Mouse (Mus musculus) heart, embryonic 12.5 days (tissue): ENCODE measurements at regions not wholly inside any gene's neighbourhood (a gene's known extent, or its start where the extent isn't known, plus 50 kb on each side); places are given as distances from the start of the nearest gene placed in this dataset.

Experiments used
- ATAC-seq: fragments of 200-750 bp; cut with Nextera tagmentation; 2 replicates; pipeline ENCODE4 v1.8.0; 2017; ENCODE audit warnings: moderate TSS enrichment, moderate library complexity; ENCODE audit not compliant: insufficient number of reproducible peaks, low FRiP score
- H3K27ac ChIP-seq: fragments of 300-500 bp; sonication (generic); 2 replicates; pipeline ENCODE4 v1.5.1; 2016; ENCODE audit warnings: mild to moderate bottlenecking, moderate library complexity; ENCODE audit not compliant: poor library complexity, severe bottlenecking
- H3K27me3 ChIP-seq: fragments of 300-500 bp; sonication (generic); replicated peaks from 2 replicates; pipeline ENCODE4 v1.6.1; 2016; ENCODE audit warnings: mild to moderate bottlenecking, moderate library complexity
- H3K36me3 ChIP-seq: fragments of 300-500 bp; sonication (generic); 2 replicates; pipeline ENCODE4 v1.6.1; 2016; ENCODE audit warnings: mild to moderate bottlenecking, moderate library complexity
- H3K4me1 ChIP-seq: fragments of 300-500 bp; sonication (generic); replicated peaks from 2 replicates; pipeline ENCODE4 v1.6.1; 2016; ENCODE audit warnings: mild to moderate bottlenecking
- H3K4me2 ChIP-seq: fragments of 300-500 bp; sonication (generic); 2 replicates; pipeline ENCODE4 v1.6.1; 2016; ENCODE audit warnings: mild to moderate bottlenecking, moderate library complexity
- H3K4me3 ChIP-seq: fragments of 300-500 bp; sonication (generic); 2 replicates; pipeline ENCODE4 v1.5.1; 2016; ENCODE audit warnings: mild to moderate bottlenecking
- H3K9ac ChIP-seq: fragments of 300-500 bp; sonication (generic); 2 replicates; pipeline ENCODE4 v1.6.1; 2016; ENCODE audit warnings: mild to moderate bottlenecking, moderate library complexity
- H3K9me3 ChIP-seq: fragments of 300-500 bp; sonication (generic); replicated peaks from 2 replicates; pipeline ENCODE4 v1.6.1; 2016; ENCODE audit warnings: mild to moderate bottlenecking, moderate library complexity
- WGBS: fragments of 180-500 bp; shearing (Covaris S2); methylation state at CpG from one replicate; pipeline ENCODE4 v1.1.7; 2016; 5-methylcytosine and 5-hydroxymethylcytosine counted together

GRCm38 (mm10) chr13:52151777-52152176 lies 305.3 kb downstream of the Gadd45g start:
- H3K9ac ChIP-seq: no peak overlapping the region
- 73% methylated on average over 11 of the region's 11 CpGs for WGBS
- 0 out of 2 replicates have a peak, but pooled peaks have one; percentile 22 for ATAC-seq
- H3K9me3 ChIP-seq: 0 out of 2 replicates have a peak, but pooled peaks cover 2% of the 10 kb centered on the region
- H3K4me1 ChIP-seq: peaks cover 19% of the 10 kb centered on the region
- no peaks in the 10 kb centered on the region for H3K36me3 ChIP-seq
- H3K4me3 ChIP-seq: no peak overlapping the region
- no peak overlapping the region for H3K27ac ChIP-seq
- no peaks in the 10 kb centered on the region for H3K27me3 ChIP-seq
- no peak overlapping the region for H3K4me2 ChIP-seq

- H3K27ac ChIP-seq: no peak overlapping the region
- ATAC-seq: no peak
- H3K9me3 ChIP-seq: 0 out of 2 replicates have a peak, but pooled peaks cover 2% of the 10 kb centered on the region
- no peak overlapping the region for H3K4me3 ChIP-seq
- no peaks in the 10 kb centered on the region for H3K27me3 ChIP-seq
- WGBS: 43% methylated on average over 4 of the region's 4 CpGs
- H3K36me3 ChIP-seq: no peaks in the 10 kb centered on the region
- H3K9ac ChIP-seq: no peak overlapping the region
- no peak overlapping the region for H3K4me2 ChIP-seq
- peaks cover 19% of the 10 kb centered on the region for H3K4me1 ChIP-seq
These were observed 305.7 kb downstream of the Gadd45g start for GRCm38 (mm10) chr13:52152221-52152620.

- Histone ChIP-seq H3K4me2 (no peak overlapping the region), H3K27me3 (no peaks in the 10 kb centered on the region), H3K36me3 (no peaks in the 10 kb centered on the region), H3K9me3 (0 out of 2 replicates have a peak, but pooled peaks cover 2% of the 10 kb centered on the region), H3K4me3 (no peak overlapping the region), H3K27ac (no peak overlapping the region), H3K4me1 (peaks cover 19% of the 10 kb centered on the region), H3K9ac (no peak overlapping the region)
- 75% methylated on average over 4 of the region's 4 CpGs for WGBS
- no peak for ATAC-seq
These were observed 306.6 kb downstream of the Gadd45g start for GRCm38 (mm10) chr13:52153030-52153429.

- H3K36me3 ChIP-seq: no peaks in the 10 kb centered on the region
- H3K4me1 ChIP-seq: peaks cover 19% of the 10 kb centered on the region
- no peak for ATAC-seq
- H3K27me3 ChIP-seq: no peaks in the 10 kb centered on the region
- WGBS: 43% methylated on average over 4 of the region's 4 CpGs
- no peak overlapping the region for H3K4me3 ChIP-seq
- no peak overlapping the region for H3K27ac ChIP-seq
- no peak overlapping the region for H3K4me2 ChIP-seq
- H3K9ac ChIP-seq: no peak overlapping the region
- H3K9me3 ChIP-seq: 0 out of 2 replicates have a peak, but pooled peaks cover 2% of the 10 kb centered on the region
These were observed 307.1 kb downstream of the Gadd45g start for GRCm38 (mm10) chr13:52153576-52153975.

- ATAC-seq: no peak
- no peak overlapping the region for H3K9ac ChIP-seq
- H3K9me3 ChIP-seq: 0 out of 2 replicates have a peak, but pooled peaks cover 2% of the 10 kb centered on the region
- 75% methylated on average over 5 of the region's 5 CpGs for WGBS
- H3K36me3 ChIP-seq: no peaks in the 10 kb centered on the region
- H3K4me1 ChIP-seq: peaks cover 19% of the 10 kb centered on the region
- no peak overlapping the region for H3K27ac ChIP-seq
- no peak overlapping the region for H3K4me3 ChIP-seq
- H3K27me3 ChIP-seq: no peaks in the 10 kb centered on the region
- H3K4me2 ChIP-seq: no peak overlapping the region
These were observed 307.8 kb downstream of the Gadd45g start for GRCm38 (mm10) chr13:52154111-52154843.

GRCm38 (mm10) chr13:52154844-52155587 lies 308.5 kb downstream of the Gadd45g start:
- ATAC-seq: no peak
- Histone ChIP-seq H3K9ac (no peak overlapping the region), H3K4me3 (no peak overlapping the region), H3K27me3 (no peaks in the 10 kb centered on the region), H3K4me1 (peaks cover 19% of the 10 kb centered on the region), H3K27ac (no peak overlapping the region), H3K36me3 (no peaks in the 10 kb centered on the region), H3K4me2 (no peak overlapping the region), H3K9me3 (0 out of 2 replicates have a peak, but pooled peaks cover 2% of the 10 kb centered on the region)
- WGBS: 75% methylated on average over 14 of the region's 14 CpGs

GRCm38 (mm10) chr13:52155588-52156086 lies 309.2 kb downstream of the Gadd45g start:
- ATAC-seq: no peak
- WGBS: 57% methylated on average over 8 of the region's 8 CpGs
- Histone ChIP-seq H3K27ac (no peak overlapping the region), H3K9ac (no peak overlapping the region), H3K4me2 (no peak overlapping the region), H3K4me1 (peaks cover 19% of the 10 kb centered on the region), H3K36me3 (no peaks in the 10 kb centered on the region), H3K4me3 (no peak overlapping the region), H3K27me3 (no peaks in the 10 kb centered on the region), H3K9me3 (no peaks in the 10 kb centered on the region)

- no peaks in the 10 kb centered on the region for H3K36me3 ChIP-seq
- WGBS: 87% methylated on average over 7 of the region's 7 CpGs
- no peak overlapping the region for H3K27ac ChIP-seq
- no peaks in the 10 kb centered on the region for H3K27me3 ChIP-seq
- no peak overlapping the region for H3K4me2 ChIP-seq
- H3K9me3 ChIP-seq: no peaks in the 10 kb centered on the region
- no peaks in the 10 kb centered on the region for H3K4me1 ChIP-seq
- ATAC-seq: no peak
- no peak overlapping the region for H3K4me3 ChIP-seq
- H3K9ac ChIP-seq: no peak overlapping the region
These were observed 316.2 kb downstream of the Gadd45g start for GRCm38 (mm10) chr13:52162676-52163075.

GRCm38 (mm10) chr13:52165531-52165930 lies 319.1 kb downstream of the Gadd45g start:
- H3K9me3 ChIP-seq: no peaks in the 10 kb centered on the region
- no peaks in the 10 kb centered on the region for H3K4me1 ChIP-seq
- no peak overlapping the region for H3K4me2 ChIP-seq
- H3K36me3 ChIP-seq: no peaks in the 10 kb centered on the region
- no peaks in the 10 kb centered on the region for H3K27me3 ChIP-seq
- WGBS: 86% methylated on average over 1 of the region's 1 CpGs
- no peak overlapping the region for H3K4me3 ChIP-seq
- ATAC-seq: no peak
- no peak overlapping the region for H3K9ac ChIP-seq
- H3K27ac ChIP-seq: no peak overlapping the region

GRCm38 (mm10) chr13:52167968-52168367 lies 321.5 kb downstream of the Gadd45g start:
- Histone ChIP-seq H3K9me3 (no peaks in the 10 kb centered on the region), H3K9ac (no peak overlapping the region), H3K4me1 (no peaks in the 10 kb centered on the region), H3K27me3 (no peaks in the 10 kb centered on the region), H3K27ac (no peak overlapping the region), H3K4me3 (no peak overlapping the region), H3K4me2 (no peak overlapping the region), H3K36me3 (no peaks in the 10 kb centered on the region)
- 55% methylated on average over 5 of the region's 5 CpGs for WGBS
- ATAC-seq: no peak

- H3K4me1 ChIP-seq: no peaks in the 10 kb centered on the region
- H3K9ac ChIP-seq: no peak overlapping the region
- no peak for ATAC-seq
- 84% methylated on average over 9 of the region's 9 CpGs for WGBS
- no peaks in the 10 kb centered on the region for H3K36me3 ChIP-seq
- H3K27ac ChIP-seq: no peak overlapping the region
- H3K4me3 ChIP-seq: no peak overlapping the region
- H3K27me3 ChIP-seq: no peaks in the 10 kb centered on the region
- H3K4me2 ChIP-seq: no peak overlapping the region
- H3K9me3 ChIP-seq: no peaks in the 10 kb centered on the region
These were observed 326.3 kb downstream of the Gadd45g start for GRCm38 (mm10) chr13:52172706-52173346.
